Mouse (Mus musculus): ENCODE data around the gene Pus1.

DNA sequence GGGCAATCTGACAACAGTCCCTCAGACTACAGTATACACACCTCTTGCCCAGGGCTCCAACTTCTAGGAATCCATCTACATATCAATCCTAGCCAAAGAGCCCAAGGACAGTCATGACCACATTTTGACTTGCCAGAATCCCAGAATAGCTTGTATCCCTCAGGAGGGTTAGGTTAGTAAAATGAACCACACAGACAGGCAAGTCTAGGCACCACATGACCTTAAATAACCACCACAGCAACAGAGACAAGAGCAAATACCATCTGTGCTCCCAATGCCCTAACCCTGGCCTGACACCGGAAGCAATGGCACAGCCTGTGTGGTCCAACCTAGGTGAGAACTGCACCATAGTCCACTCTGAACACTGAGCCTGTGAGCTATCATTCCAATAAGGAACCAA, 26.2 kb upstream of the Pus1 start:
- no peak for TF ChIP-seq CTCF (IDR thresholded peaks at IDR 0.05; ENCODE audit: control insufficient read depth, insufficient read depth, low read length)
- TF ChIP-seq POLR2A (IDR thresholded peaks at IDR 0.05; ENCODE audit: borderline replicate concordance, control insufficient read depth, low read depth, low read length): no peak

All from bone marrow, adult 2 months (tissue).